Mouse (Mus musculus) CH12F3 (cell line): Measurements from ENCODE around the gene Ubfd1.

ENCODE experiments used
- in situ Hi-C: fragments of 300-500 bp; cut with MboI; formaldehyde crosslinking; loops from 2 replicates; pipeline ENCODE4 v1.14.3; 2020; ENCODE audit warnings: low sequenced_read_pairs

Ubfd1 gene

GRCm38 (mm10) chr7:122066945-122067516 lies at the start of gene Ubfd1, which contains the start of gene Ears2:
Ubfd1 (plus strand) TSS chr7:122067175.
Ears2 (minus strand) TSS chr7:122067263.
- in situ Hi-C loops = no loop called here

- in situ Hi-C loops = no loop called here
These were observed 48.7 kb upstream of the Ubfd1 start for GRCm38 (mm10) chr7:122018247-122018646.

GRCm38 (mm10) chr7:122018978-122019377 lies 48.0 kb upstream of the Ubfd1 start:
- in situ Hi-C loops = no loop called here

- in situ Hi-C loops = no loop called here
These were observed 46.7 kb upstream of the Ubfd1 start for GRCm38 (mm10) chr7:122020273-122020666.

GRCm38 (mm10) chr7:122020667-122021354 lies 46.2 kb upstream of the Ubfd1 start, which contains the start of gene Gga2:
Gga2 (minus strand) TSS chr7:122021222.
- in situ Hi-C loops = no loop called here

- in situ Hi-C loops = no loop called here
These were observed 44.8 kb upstream of the Ubfd1 start for GRCm38 (mm10) chr7:122022131-122022530.

GRCm38 (mm10) chr7:122033371-122033770 lies 33.6 kb upstream of the Ubfd1 start:
- in situ Hi-C loops = no loop called here

- in situ Hi-C loops = no loop called here
These were observed 32.6 kb upstream of the Ubfd1 start for GRCm38 (mm10) chr7:122034348-122034747.

- in situ Hi-C loops = no loop called here
These were observed 22.9 kb upstream of the Ubfd1 start for GRCm38 (mm10) chr7:122044106-122044505.

- in situ Hi-C loops = no loop called here
These were observed 21.8 kb upstream of the Ubfd1 start for GRCm38 (mm10) chr7:122045181-122045634.

- in situ Hi-C loops = no loop called here
These were observed 21.3 kb upstream of the Ubfd1 start for GRCm38 (mm10) chr7:122045711-122046110.

- in situ Hi-C loops = no loop called here
These were observed 20.2 kb upstream of the Ubfd1 start for GRCm38 (mm10) chr7:122046813-122047212.

- in situ Hi-C loops = no loop called here
These were observed 18.8 kb upstream of the Ubfd1 start for GRCm38 (mm10) chr7:122048191-122048590.

- in situ Hi-C loops = no loop called here
These were observed 16.1 kb upstream of the Ubfd1 start for GRCm38 (mm10) chr7:122050834-122051233.

- in situ Hi-C loops = no loop called here
These were observed 10.3 kb upstream of the Ubfd1 start for GRCm38 (mm10) chr7:122056633-122057032.

- in situ Hi-C loops = no loop called here
These were observed 1.3 kb upstream of the Ubfd1 start for GRCm38 (mm10) chr7:122065656-122066055.

- in situ Hi-C loops = no loop called here
These were observed 652 bp upstream of the Ubfd1 start for GRCm38 (mm10) chr7:122066102-122066944.

GRCm38 (mm10) chr7:122067517-122068381 lies 774 bp downstream of the Ubfd1 start:
- in situ Hi-C loops = no loop called here

GRCm38 (mm10) chr7:122074374-122074773 lies 7.4 kb downstream of the Ubfd1 start:
- in situ Hi-C loops = no loop called here

GRCm38 (mm10) chr7:122079798-122080554 lies 13.0 kb downstream of the Ubfd1 start:
- in situ Hi-C loops = no loop called here
